Mouse (Mus musculus) kidney, embryonic 15.5 days (tissue): ENCODE measurements at regions not wholly inside any gene's neighbourhood (a gene's known extent, or its start where the extent isn't known, plus 50 kb on each side); places are given as distances from the start of the nearest gene placed in this dataset.

ENCODE experiments used
- ATAC-seq: fragments of 200-750 bp; cut with Nextera tagmentation; replicated peaks from 2 replicates; pipeline ENCODE4 v1.8.0; 2017; ENCODE audit warnings: moderate TSS enrichment; ENCODE audit not compliant: low FRiP score
- H3K27ac ChIP-seq: fragments of 300-500 bp; sonication (generic); 2 replicates; pipeline ENCODE4 v1.5.1; 2015; ENCODE audit warnings: mild to moderate bottlenecking, inconsistent platforms
- H3K27me3 ChIP-seq: fragments of 300-500 bp; sonication (generic); 2 replicates; pipeline ENCODE4 v1.6.1; 2015; ENCODE audit warnings: inconsistent platforms
- H3K36me3 ChIP-seq: fragments of 300-500 bp; sonication (generic); 2 replicates; pipeline ENCODE4 v1.6.1; 2015; ENCODE audit warnings: inconsistent platforms
- H3K4me1 ChIP-seq: fragments of 300-500 bp; sonication (generic); 2 replicates; pipeline ENCODE4 v1.6.1; 2015; ENCODE audit warnings: inconsistent platforms
- H3K4me2 ChIP-seq: fragments of 300-500 bp; sonication (generic); 2 replicates; pipeline ENCODE4 v1.6.1; 2015; ENCODE audit warnings: moderate library complexity, mild to moderate bottlenecking, inconsistent platforms
- H3K4me3 ChIP-seq: fragments of 300-500 bp; sonication (generic); replicated peaks from 2 replicates; pipeline ENCODE4 v1.5.1; 2015; ENCODE audit warnings: mild to moderate bottlenecking, inconsistent platforms
- H3K9ac ChIP-seq: fragments of 300-500 bp; sonication (generic); 2 replicates; pipeline ENCODE4 v1.6.1; 2015; ENCODE audit warnings: mild to moderate bottlenecking, inconsistent platforms
- H3K9me3 ChIP-seq: fragments of 300-500 bp; sonication (generic); replicated peaks from 2 replicates; pipeline ENCODE4 v1.6.1; 2016; ENCODE audit warnings: inconsistent platforms
- WGBS: fragments of 180-500 bp; shearing (Covaris S2); methylation state at CpG from one replicate; pipeline ENCODE4 v1.1.7; 2015; ENCODE audit warnings: mixed read lengths; 5-methylcytosine and 5-hydroxymethylcytosine counted together

- no peak for ATAC-seq
- Histone ChIP-seq H3K9ac (no peak overlapping the region), H3K9me3 (no peaks in the 10 kb centered on the region), H3K4me1 (peaks cover 3% of the 10 kb centered on the region; the same call in 1 of the 2 replicates), H3K4me3 (no peak overlapping the region), H3K36me3 (no peaks in the 10 kb centered on the region), H3K4me2 (no peak overlapping the region), H3K27ac (no peak overlapping the region), H3K27me3 (no peaks in the 10 kb centered on the region)
- WGBS: 61% methylated on average over 4 of the region's 4 CpGs
Measured at GRCm38 (mm10) chr1:182690323-182690722, 58.7 kb downstream of the Ccdc185 start.

GRCm38 (mm10) chr1:182689741-182690140 is 59.2 kb downstream of the Ccdc185 start:
- peaks cover 3% of the 10 kb centered on the region; the same call in 1 of the 2 replicates for H3K4me1 ChIP-seq
- no peak overlapping the region for H3K4me2 ChIP-seq
- H3K4me3 ChIP-seq: no peak overlapping the region
- H3K9ac ChIP-seq: no peak overlapping the region
- no peaks in the 10 kb centered on the region for H3K36me3 ChIP-seq
- H3K27ac ChIP-seq: no peak overlapping the region
- no peaks in the 10 kb centered on the region for H3K9me3 ChIP-seq
- WGBS: 66% methylated on average over 6 of the region's 6 CpGs
- no peaks in the 10 kb centered on the region for H3K27me3 ChIP-seq
- ATAC-seq: no peak

- Histone ChIP-seq H3K4me3 (no peak overlapping the region), H3K36me3 (no peaks in the 10 kb centered on the region), H3K4me1 (peaks cover 11% of the 10 kb centered on the region), H3K27ac (no peak overlapping the region), H3K9ac (no peak overlapping the region), H3K4me2 (no peak overlapping the region), H3K27me3 (no peaks in the 10 kb centered on the region), H3K9me3 (no peaks in the 10 kb centered on the region)
- no peak for ATAC-seq
- 74% methylated on average over 5 of the region's 5 CpGs for WGBS
Measured at GRCm38 (mm10) chr1:182687146-182687545, 61.8 kb downstream of the Ccdc185 start.

- Histone ChIP-seq H3K27ac (peak overlapping the region; percentile 54), H3K4me1 (peaks cover 16% of the 10 kb centered on the region), H3K4me2 (no peak overlapping the region), H3K27me3 (no peaks in the 10 kb centered on the region), H3K9me3 (no peaks in the 10 kb centered on the region), H3K4me3 (no peak overlapping the region), H3K36me3 (no peaks in the 10 kb centered on the region), H3K9ac (no peak overlapping the region)
- WGBS: 22% methylated on average over 5 of the region's 5 CpGs
- ATAC-seq: peak; percentile 52; the same call in 1 of the 2 replicates
Measured at GRCm38 (mm10) chr1:182686231-182686630, 62.7 kb downstream of the Ccdc185 start.

- Histone ChIP-seq H3K4me3 (no peak overlapping the region), H3K4me1 (peaks cover 31% of the 10 kb centered on the region), H3K9ac (no peak overlapping the region), H3K9me3 (no peaks in the 10 kb centered on the region), H3K4me2 (no peak overlapping the region; the same call in 1 of the 2 replicates), H3K27me3 (no peaks in the 10 kb centered on the region), H3K36me3 (no peaks in the 10 kb centered on the region), H3K27ac (no peak overlapping the region)
- ATAC-seq: 0 out of 2 replicates have a peak, but pooled peaks have one; percentile 46
- WGBS: 21% methylated on average over 14 of the region's 14 CpGs
Measured at GRCm38 (mm10) chr1:182682591-182683252, 66.3 kb downstream of the Ccdc185 start.
